Mouse (Mus musculus) lung, adult 10 weeks (tissue): ENCODE data around the gene Olfr101. TPM values are rescaled to one million over a fixed set of nuclear protein-coding genes. Genes with fewer than 3 reads are reported as not detected.

Experiments
- polyA plus RNA-seq: library from polyadenylated mRNA; stranded (reverse); fragments of 350-450 nt; fragmentation: Illumina TruSeq; extraction: RNeasy Lipid Tissue Mini Kit (QIAGEN cat#74804); gene quantifications from one replicate; pipeline ENCODE4 v1.2.3, GENCODE M21; 2014; ENCODE audit warnings: low read depth, low replicate concordance; ENCODE audit not compliant: insufficient read depth

The Olfr101 gene
- polyA plus RNA-seq = not detected

DNA sequence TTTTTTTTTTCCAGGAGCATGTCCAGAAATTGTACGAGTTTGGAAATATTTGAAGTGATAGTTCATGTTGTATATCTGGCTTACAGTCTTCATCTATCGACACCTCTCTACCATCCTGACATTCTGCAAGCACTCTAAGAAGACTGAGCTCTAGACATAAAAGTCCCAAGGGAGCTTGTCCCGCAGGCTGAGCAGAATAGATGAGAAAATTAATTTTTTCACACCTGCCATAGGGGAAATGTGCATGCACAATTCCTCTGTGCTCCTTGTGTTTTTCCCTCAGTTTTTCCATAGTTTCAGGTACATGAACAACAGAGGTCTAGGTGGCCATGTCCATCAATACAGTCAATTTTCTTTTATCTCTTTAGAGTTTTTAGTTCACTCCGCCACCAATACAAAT is at the start of gene Olfr101:
Gene Olfr101, minus strand, starts transcription at position 101 of the 400 bp plus-strand sequence.

GRCm38 (mm10) chr17:37339598-37339997 is 35.5 kb upstream of the Olfr101 start, which contains the start of gene Olfr103:
TSS of gene Olfr103 (minus strand) at chr17:37339698.

DNA sequence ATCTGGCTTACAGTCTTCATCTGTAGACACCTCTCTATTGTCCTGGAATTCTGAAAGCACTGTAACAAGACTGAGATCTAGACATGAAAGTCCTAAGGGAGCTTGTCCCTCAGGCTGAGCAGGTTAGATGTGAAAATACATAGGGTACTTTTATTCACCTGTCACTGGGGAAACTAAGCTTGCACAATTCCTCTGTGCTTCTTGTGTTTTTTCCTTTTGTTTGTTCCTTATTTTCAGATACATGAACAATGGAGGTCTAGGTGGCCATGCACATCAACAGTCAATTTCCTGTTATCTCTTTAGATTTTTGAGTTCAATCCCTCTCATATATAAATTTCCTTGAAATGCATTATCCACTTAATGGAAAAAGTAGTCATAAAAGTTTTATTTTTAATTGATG is 12.8 kb upstream of the Olfr101 start, which contains the start of gene Olfr102:
Gene Olfr102, minus strand, starts transcription at position 101 of the 400 bp plus-strand sequence.

DNA sequence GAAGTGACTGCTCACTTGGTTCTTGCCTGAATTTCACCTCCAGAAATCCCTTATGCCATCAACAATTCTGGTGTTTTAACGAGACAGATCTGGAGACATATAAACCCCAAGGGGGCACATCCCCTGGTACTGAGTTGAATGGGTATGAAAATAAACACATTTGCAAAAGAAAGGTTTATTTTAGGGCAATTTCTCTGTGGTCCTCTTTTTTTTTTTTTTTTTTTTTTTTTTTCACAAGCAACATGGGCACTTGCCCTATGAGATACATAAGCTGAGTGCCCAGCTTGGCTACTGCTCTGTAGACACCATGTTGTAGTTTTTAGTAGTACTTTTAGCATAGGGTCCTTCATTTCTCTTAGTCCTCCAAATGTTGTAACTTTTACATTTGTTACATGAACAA is 20.8 kb downstream of the Olfr101 start, which contains the start of gene Olfr99:
Gene Olfr99, minus strand, starts transcription at position 101 of the 400 bp plus-strand sequence.

GRCm38 (mm10) chr17:37270058-37270701 is 33.9 kb downstream of the Olfr101 start, which contains the start of gene H2-M3:
TSS of gene H2-M3 (plus strand) at chr17:37270220.

GRCm38 (mm10) chr17:37263626-37264025 is 40.5 kb downstream of the Olfr101 start, which contains the start of gene Olfr98:
TSS of gene Olfr98 (minus strand) at chr17:37263749.

Other genes with a start within 250 kb of the Olfr101 start
- gene Olfr90, start 215.8 kb downstream of the Olfr101 start, polyA plus RNA-seq = not detected
- not detected for gene Olfr91, start 206.0 kb downstream of the Olfr101 start, polyA plus RNA-seq
- gene Olfr92, start 184.2 kb downstream of the Olfr101 start, polyA plus RNA-seq = not detected
- gene Olfr93, start 142.8 kb downstream of the Olfr101 start, polyA plus RNA-seq = not detected
- 0.45 TPM for gene Ubd, start 110.4 kb downstream of the Olfr101 start, polyA plus RNA-seq
- not detected for gene Olfr94, start 103.3 kb downstream of the Olfr101 start, polyA plus RNA-seq
- gene Olfr95, start 91.2 kb downstream of the Olfr101 start, polyA plus RNA-seq = not detected
- gene Olfr96, start 84.2 kb downstream of the Olfr101 start, polyA plus RNA-seq = not detected
- gene Olfr97, start 67.0 kb downstream of the Olfr101 start, polyA plus RNA-seq = not detected
- not detected for gene Olfr98, start 40.6 kb downstream of the Olfr101 start, polyA plus RNA-seq
- gene H2-M3, start 34.1 kb downstream of the Olfr101 start, polyA plus RNA-seq = 21.8 TPM
- gene Olfr99, start 20.9 kb downstream of the Olfr101 start, polyA plus RNA-seq = not detected
- gene Olfr102, start 12.7 kb upstream of the Olfr101 start, polyA plus RNA-seq = not detected
- not detected for gene Olfr103, start 35.4 kb upstream of the Olfr101 start, polyA plus RNA-seq
- not detected for gene Olfr104-ps, start 55.3 kb upstream of the Olfr101 start, polyA plus RNA-seq
- gene Olfr105-ps, start 74.7 kb upstream of the Olfr101 start, polyA plus RNA-seq = not detected
- not detected for gene Olfr106-ps, start 86.1 kb upstream of the Olfr101 start, polyA plus RNA-seq
- gene Olfr107, start 94.9 kb upstream of the Olfr101 start, polyA plus RNA-seq = not detected
- gene Olfr108, start 141.2 kb upstream of the Olfr101 start, polyA plus RNA-seq = not detected
- gene Olfr109, start 154.6 kb upstream of the Olfr101 start, polyA plus RNA-seq = not detected
- 0.43 TPM for gene H2-M2, start 179.2 kb upstream of the Olfr101 start, polyA plus RNA-seq
- not detected for gene Olfr110, start 188.2 kb upstream of the Olfr101 start, polyA plus RNA-seq
- gene Olfr111, start 203.7 kb upstream of the Olfr101 start, polyA plus RNA-seq = not detected